Mouse (Mus musculus): Measurements from ENCODE around the gene Ccdc148.

Ccdc148 gene

GRCm38 (mm10) chr2:58778986-58779495, 381.4 kb downstream of the Ccdc148 start:
- no peak for DNase-seq (ENCODE audit: low spot score)

DNA sequence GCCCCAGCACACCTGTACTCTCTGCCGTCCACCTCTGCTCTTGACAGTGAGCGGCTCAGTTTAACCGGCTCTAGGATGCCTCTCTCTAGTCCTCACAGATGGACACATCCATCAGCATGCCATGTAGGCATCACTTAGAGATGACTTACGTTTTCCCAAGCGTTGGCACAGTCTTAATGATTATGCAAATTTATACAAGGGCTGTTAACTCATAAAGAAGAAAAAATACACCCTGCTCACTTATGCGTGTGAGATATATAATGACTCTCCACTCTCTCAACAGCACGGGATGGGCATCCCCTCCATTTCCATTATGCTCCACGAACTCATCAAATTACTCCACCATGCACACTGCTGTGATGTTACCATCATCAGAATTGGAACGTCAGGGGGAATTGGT, 386.6 kb downstream of the Ccdc148 start:
- DNase-seq (ENCODE audit: low spot score), result no peak
